Mouse (Mus musculus) spleen, postnatal 0 days (tissue): ENCODE data around the gene Prkcb. TPM values are rescaled to one million over a fixed set of nuclear protein-coding genes. Genes with fewer than 3 reads are reported as not detected.

Source experiments
- polyA plus RNA-seq: library from polyadenylated mRNA; unstranded; fragments of >200 nt; fragmentation: Nextera tagmentation; extraction: Ambion mirVana; gene quantifications from 2 replicates; pipeline ENCODE4 v1.2.1, GENCODE M21; 2015

The Prkcb gene
- polyA plus RNA-seq = 19.9 and 30.5 TPM in 2 replicates

GRCm38 (mm10) chr7:122288605-122289242 is at the start of gene Prkcb:
Prkcb (plus strand) TSS chr7:122288751.

GRCm38 (mm10) chr7:122670442-122670872 is 381.9 kb downstream of the Prkcb start, which contains the start of gene Cacng3:
Cacng3 (plus strand) TSS chr7:122670492.

Other genes with a start within 250 kb of the Prkcb start
- gene Ubfd1, start 221.6 kb upstream of the Prkcb start, polyA plus RNA-seq = 14.5 and 18.5 TPM in 2 replicates
- gene Ears2, start 221.5 kb upstream of the Prkcb start, polyA plus RNA-seq = 5.1 and 5.8 TPM in 2 replicates
- gene Ndufab1, start 186.9 kb upstream of the Prkcb start, polyA plus RNA-seq = 427 and 451 TPM in 2 replicates
- gene Palb2, start 155.8 kb upstream of the Prkcb start, polyA plus RNA-seq = 17.4 and 17.5 TPM in 2 replicates
- 53.7 and 62.2 TPM in 2 replicates for gene Dctn5, start 155.7 kb upstream of the Prkcb start, polyA plus RNA-seq
- gene Plk1, start 129.3 kb upstream of the Prkcb start, polyA plus RNA-seq = 103 and 112 TPM in 2 replicates
- gene Ern2, start 102.5 kb upstream of the Prkcb start, polyA plus RNA-seq = 0.05 TPM in 1 of 2 replicates, not detected in the other
- 2.3 and 3.2 TPM in 2 replicates for gene Chp2, start 69.3 kb upstream of the Prkcb start, polyA plus RNA-seq